Mouse (Mus musculus): ENCODE measurements around the gene Bach2. TPM values are rescaled to one million over a fixed set of nuclear protein-coding genes. Genes with fewer than 3 reads are reported as not detected.

The Bach2 gene
- polyA plus RNA-seq, 1 experiment from 2014 or later, result 13.0 TPM

GRCm38 (mm10) chr4:32352442-32352841 lies 113.8 kb downstream of the Bach2 start:
- no peak overlapping the region for H3K4me2 ChIP-seq (replicated peaks)
- H3K27ac ChIP-seq, result peak overlapping the region; percentile 55; the same call in 1 of the 2 replicates
- ATAC-seq (ENCODE audit: insufficient number of reproducible peaks, insufficient read depth, low FRiP score, low TSS enrichment), result no peak
- H3K36me3 ChIP-seq, result no peaks in the 10 kb centered on the region
- no peaks in the 10 kb centered on the region for H3K9me3 ChIP-seq
- H3K9ac ChIP-seq, result no peak overlapping the region
- H3K27me3 ChIP-seq, result no peaks in the 10 kb centered on the region
- H3K4me3 ChIP-seq, result no peak overlapping the region
- WGBS, result 52% methylated on average over 8 of the region's 8 CpGs
- peaks cover 28% of the 10 kb centered on the region for H3K4me1 ChIP-seq

- Histone ChIP-seq H3K9me3 (no peaks in the 10 kb centered on the region), H3K27me3 (no peaks in the 10 kb centered on the region), H3K4me2 (replicated peaks) (no peak overlapping the region), H3K4me3 (no peak overlapping the region), H3K4me1 (peaks cover 26% of the 10 kb centered on the region), H3K36me3 (no peaks in the 10 kb centered on the region), H3K9ac (no peak overlapping the region), H3K27ac (peak overlapping the region; percentile 55)
- 0 out of 2 replicates have a peak, but pooled peaks have one; percentile 43 for ATAC-seq (ENCODE audit: insufficient number of reproducible peaks, insufficient read depth, low FRiP score, low TSS enrichment)
- 26% methylated on average over 4 of the region's 4 CpGs for WGBS
These were observed 114.2 kb downstream of the Bach2 start for GRCm38 (mm10) chr4:32352842-32353241.

GRCm38 (mm10) chr4:32355935-32356617 lies 117.5 kb downstream of the Bach2 start:
- no peaks in the 10 kb centered on the region for H3K36me3 ChIP-seq
- no peak overlapping the region for H3K9ac ChIP-seq

GRCm38 (mm10) chr4:32357996-32358600 lies 119.5 kb downstream of the Bach2 start:
- ATAC-seq (ENCODE audit: insufficient number of reproducible peaks, insufficient read depth, low FRiP score, low TSS enrichment), result no peak
- H3K27ac ChIP-seq, result peak overlapping the region; percentile 67; the same call in 1 of the 2 replicates
- no peak overlapping the region for H3K4me3 ChIP-seq
- H3K9ac ChIP-seq, result no peak overlapping the region
- H3K4me1 ChIP-seq, result peaks cover 38% of the 10 kb centered on the region
- WGBS, result 49% methylated on average over 12 of the region's 12 CpGs
- no peaks in the 10 kb centered on the region for H3K9me3 ChIP-seq
- no peak overlapping the region for H3K4me2 ChIP-seq (replicated peaks)
- no peaks in the 10 kb centered on the region for H3K36me3 ChIP-seq
- H3K27me3 ChIP-seq, result no peaks in the 10 kb centered on the region

More at GRCm38 (mm10) chr4:32355935-32356617, 117.5 kb downstream of the Bach2 start:
- no peak overlapping the region for H3K27ac ChIP-seq
- ATAC-seq (ENCODE audit: insufficient number of reproducible peaks, insufficient read depth, low FRiP score, low TSS enrichment), result no peak
- no peak overlapping the region for H3K4me2 ChIP-seq (replicated peaks)
- no peak overlapping the region for H3K4me3 ChIP-seq
- WGBS, result 72% methylated on average over 12 of the region's 12 CpGs
- no peaks in the 10 kb centered on the region for H3K9me3 ChIP-seq
- peaks cover 48% of the 10 kb centered on the region for H3K4me1 ChIP-seq
- no peaks in the 10 kb centered on the region for H3K27me3 ChIP-seq

GRCm38 (mm10) chr4:32358602-32359464 lies 120.2 kb downstream of the Bach2 start:
- H3K27ac ChIP-seq, result peak overlapping the region; percentile 67
- H3K4me1 ChIP-seq, result peaks cover 41% of the 10 kb centered on the region
- H3K9ac ChIP-seq, result no peak overlapping the region
- 23% methylated on average over 12 of the region's 12 CpGs for WGBS
- no peak overlapping the region for H3K4me3 ChIP-seq
- no peaks in the 10 kb centered on the region for H3K9me3 ChIP-seq
- peak overlapping the region; percentile 21 for H3K4me2 ChIP-seq (replicated peaks)
- no peaks in the 10 kb centered on the region for H3K36me3 ChIP-seq
- no peaks in the 10 kb centered on the region for H3K27me3 ChIP-seq
- ATAC-seq (ENCODE audit: insufficient number of reproducible peaks, insufficient read depth, low FRiP score, low TSS enrichment), result peak; percentile 61; the same call in 1 of the 2 replicates

GRCm38 (mm10) chr4:32359634-32360033 lies 121.0 kb downstream of the Bach2 start:
- Histone ChIP-seq H3K27ac (peak overlapping the region; percentile 67), H3K9me3 (no peaks in the 10 kb centered on the region), H3K36me3 (no peaks in the 10 kb centered on the region), H3K9ac (no peak overlapping the region), H3K27me3 (no peaks in the 10 kb centered on the region), H3K4me3 (no peak overlapping the region), H3K4me2 (replicated peaks) (0 out of 2 replicates have a peak overlapping the region, but pooled peaks have one; percentile 21), H3K4me1 (peaks cover 49% of the 10 kb centered on the region)
- no peak for ATAC-seq (ENCODE audit: insufficient number of reproducible peaks, insufficient read depth, low FRiP score, low TSS enrichment)
- WGBS, result 30% methylated on average over 3 of the region's 3 CpGs

- Histone ChIP-seq H3K27me3 (no peaks in the 10 kb centered on the region), H3K36me3 (no peaks in the 10 kb centered on the region), H3K4me3 (no peak overlapping the region), H3K9me3 (no peaks in the 10 kb centered on the region), H3K9ac (no peak overlapping the region), H3K27ac (no peak overlapping the region), H3K4me2 (replicated peaks) (no peak overlapping the region), H3K4me1 (peaks cover 58% of the 10 kb centered on the region)
- WGBS, result 86% methylated on average over 5 of the region's 5 CpGs
- no peak for ATAC-seq (ENCODE audit: insufficient number of reproducible peaks, insufficient read depth, low FRiP score, low TSS enrichment)
These were observed 121.9 kb downstream of the Bach2 start for GRCm38 (mm10) chr4:32360496-32360895.

- Histone ChIP-seq H3K9ac (no peak overlapping the region; the same call in 1 of the 2 replicates), H3K4me2 (replicated peaks) (no peak overlapping the region), H3K27me3 (no peaks in the 10 kb centered on the region), H3K27ac (no peak overlapping the region), H3K4me3 (no peak overlapping the region), H3K36me3 (no peaks in the 10 kb centered on the region), H3K4me1 (peaks cover 66% of the 10 kb centered on the region), H3K9me3 (no peaks in the 10 kb centered on the region)
- ATAC-seq (ENCODE audit: insufficient number of reproducible peaks, insufficient read depth, low FRiP score, low TSS enrichment), result no peak
- WGBS, result 21% methylated on average over 14 of the region's 14 CpGs
These were observed 124.9 kb downstream of the Bach2 start for GRCm38 (mm10) chr4:32363488-32363984.

GRCm38 (mm10) chr4:32365144-32365907 lies 126.7 kb downstream of the Bach2 start:
- Histone ChIP-seq H3K27me3 (no peaks in the 10 kb centered on the region), H3K36me3 (no peaks in the 10 kb centered on the region), H3K9ac (no peak overlapping the region), H3K9me3 (no peaks in the 10 kb centered on the region), H3K4me1 (peaks cover 62% of the 10 kb centered on the region), H3K27ac (peak overlapping the region; percentile 66), H3K4me2 (replicated peaks) (no peak overlapping the region), H3K4me3 (no peak overlapping the region)
- WGBS, result 33% methylated on average over 13 of the region's 13 CpGs
- ATAC-seq (ENCODE audit: insufficient number of reproducible peaks, insufficient read depth, low FRiP score, low TSS enrichment), result no peak

GRCm38 (mm10) chr4:32366176-32366575 lies 127.6 kb downstream of the Bach2 start:
- no peak for ATAC-seq (ENCODE audit: insufficient number of reproducible peaks, insufficient read depth, low FRiP score, low TSS enrichment)
- H3K4me1 ChIP-seq, result peaks cover 62% of the 10 kb centered on the region
- H3K4me2 ChIP-seq (replicated peaks), result no peak overlapping the region
- H3K27me3 ChIP-seq, result no peaks in the 10 kb centered on the region
- no peaks in the 10 kb centered on the region for H3K36me3 ChIP-seq
- peak overlapping the region; percentile 66; the same call in 1 of the 2 replicates for H3K27ac ChIP-seq
- H3K9me3 ChIP-seq, result no peaks in the 10 kb centered on the region
- H3K9ac ChIP-seq, result no peak overlapping the region
- no peak overlapping the region for H3K4me3 ChIP-seq
- 90% methylated on average over 2 of the region's 2 CpGs for WGBS

GRCm38 (mm10) chr4:32368345-32368744 lies 129.7 kb downstream of the Bach2 start:
- WGBS, result 46% methylated on average over 8 of the region's 8 CpGs
- Histone ChIP-seq H3K36me3 (no peaks in the 10 kb centered on the region), H3K27ac (no peak overlapping the region), H3K4me2 (replicated peaks) (no peak overlapping the region), H3K4me1 (peaks cover 61% of the 10 kb centered on the region), H3K9me3 (no peaks in the 10 kb centered on the region), H3K4me3 (no peak overlapping the region), H3K27me3 (no peaks in the 10 kb centered on the region), H3K9ac (no peak overlapping the region)
- no peak for ATAC-seq (ENCODE audit: insufficient number of reproducible peaks, insufficient read depth, low FRiP score, low TSS enrichment)

Data from embryonic facial prominence, embryonic 12.5 days (tissue).